Mouse (Mus musculus): ENCODE results near the gene Gm20458.

GRCm38 (mm10) chr2:164455421-164456190, 5.2 kb upstream of the Gm20458 start:
- TF ChIP-seq CTCF (IDR thresholded peaks at IDR 0.05) (no peak), POLR2A (IDR thresholded peaks at IDR 0.05; ENCODE audit: insufficient read depth, low read depth, low read length) (no peak), EP300 (IDR thresholded peaks at IDR 0.05; ENCODE audit: insufficient read depth, low read depth, low read length) (0 out of 2 replicates have a peak, but pooled peaks have one; percentile 14)

Data from heart, adult 2 months (tissue).